Mouse (Mus musculus): ENCODE data around the gene Cul4a.

Cul4a gene

GRCm38 (mm10) chr8:13179482-13179881 is 74.1 kb downstream of the Cul4a start:
- DNase-seq (ENCODE audit: low read depth, low spot score), result no peak

GRCm38 (mm10) chr8:13179948-13180347 is 74.5 kb downstream of the Cul4a start:
- no peak for DNase-seq (ENCODE audit: low read depth, low spot score)

- DNase-seq (ENCODE audit: low read depth, low spot score), result no peak
Measured at GRCm38 (mm10) chr8:13180408-13180807, 75.0 kb downstream of the Cul4a start.

GRCm38 (mm10) chr8:13180911-13181690 is 75.7 kb downstream of the Cul4a start:
- DNase-seq (ENCODE audit: low read depth, low spot score), result peak; percentile 67

- no peak for DNase-seq (ENCODE audit: low read depth, low spot score)
Measured at GRCm38 (mm10) chr8:13181691-13181976, 76.2 kb downstream of the Cul4a start.

GRCm38 (mm10) chr8:13186819-13187218 is 81.4 kb downstream of the Cul4a start:
- no peak for DNase-seq (ENCODE audit: low read depth, low spot score)

- peak; percentile 53 for DNase-seq (ENCODE audit: low read depth, low spot score)
Measured at GRCm38 (mm10) chr8:13187229-13187628, 81.8 kb downstream of the Cul4a start.

- no peak for DNase-seq (ENCODE audit: low read depth, low spot score)
Measured at GRCm38 (mm10) chr8:13187638-13188037, 82.2 kb downstream of the Cul4a start.

- DNase-seq (ENCODE audit: low read depth, low spot score), result no peak
Measured at GRCm38 (mm10) chr8:13188052-13188555, 82.7 kb downstream of the Cul4a start.

- no peak for DNase-seq (ENCODE audit: low read depth, low spot score)
Measured at GRCm38 (mm10) chr8:13188857-13189256, 83.4 kb downstream of the Cul4a start.

- no peak for DNase-seq (ENCODE audit: low read depth, low spot score)
Measured at GRCm38 (mm10) chr8:13190235-13190634, 84.8 kb downstream of the Cul4a start.

GRCm38 (mm10) chr8:13194818-13195217 is 89.4 kb downstream of the Cul4a start:
- DNase-seq (ENCODE audit: low read depth, low spot score), result no peak

GRCm38 (mm10) chr8:13197493-13197892 is 92.1 kb downstream of the Cul4a start:
- no peak for DNase-seq (ENCODE audit: low read depth, low spot score)

Measured in skeletal muscle tissue, adult 2 months (tissue).